Mouse (Mus musculus) small intestine, adult 2 months (tissue): ENCODE results near the gene Ptpre.

Experiments
- CTCF ChIP-seq: fragments of 200-500 bp; IDR thresholded peaks from 2 replicates; pipeline ENCODE4 v1.5.1; 2012; ENCODE audit warnings: low read depth, mild to moderate bottlenecking, control low read depth, inconsistent platforms, low read length, moderate library complexity, mixed read lengths; ENCODE audit not compliant: insufficient replicate concordance, insufficient read length; ENCODE audit errors: extremely low read depth
- POLR2A ChIP-seq: fragments of 200-500 bp; IDR thresholded peaks from 2 replicates; pipeline ENCODE4 v1.6.1; 2012; ENCODE audit warnings: low read depth, mild to moderate bottlenecking, control low read depth, inconsistent platforms, low read length, moderate library complexity

DNA sequence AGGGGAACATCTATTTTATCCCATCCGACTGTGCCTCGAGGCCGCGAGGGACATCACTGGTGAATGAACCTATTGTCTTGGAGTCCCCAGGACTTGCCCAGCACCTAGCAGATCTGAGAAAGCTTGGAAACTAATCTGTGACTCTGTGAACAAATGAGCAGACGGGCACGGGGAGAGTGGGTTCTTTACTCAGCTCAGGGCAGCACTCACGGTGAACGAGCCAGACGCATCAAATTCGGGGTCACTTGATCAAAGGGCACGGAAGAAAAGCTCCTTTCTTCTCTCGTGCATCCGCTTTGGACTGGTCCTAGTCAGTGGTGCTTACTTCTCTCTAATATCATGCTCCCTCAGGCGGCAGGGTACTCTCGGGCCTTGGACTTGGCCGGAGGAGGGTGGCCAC lies 75.0 kb downstream of the Ptpre start:
- TF ChIP-seq CTCF = no peak
- TF ChIP-seq POLR2A = no peak
